Mouse (Mus musculus) thymus, adult 18-20 months (tissue): Measurements from ENCODE around the gene Serpinf2.
"Not testable (repeated sequence)": the region's sequence is repeated elsewhere in the genome, so short reads cannot be mapped to it uniquely, and the experiment has no call there.

Experiments used
- DNase-seq, 2 experiments: peaks; one replicate each; pipeline ENCODE4 v3.0.0; 2022; ENCODE audit warnings: mixed read lengths in 2 of 2

The Serpinf2 gene

DNA sequence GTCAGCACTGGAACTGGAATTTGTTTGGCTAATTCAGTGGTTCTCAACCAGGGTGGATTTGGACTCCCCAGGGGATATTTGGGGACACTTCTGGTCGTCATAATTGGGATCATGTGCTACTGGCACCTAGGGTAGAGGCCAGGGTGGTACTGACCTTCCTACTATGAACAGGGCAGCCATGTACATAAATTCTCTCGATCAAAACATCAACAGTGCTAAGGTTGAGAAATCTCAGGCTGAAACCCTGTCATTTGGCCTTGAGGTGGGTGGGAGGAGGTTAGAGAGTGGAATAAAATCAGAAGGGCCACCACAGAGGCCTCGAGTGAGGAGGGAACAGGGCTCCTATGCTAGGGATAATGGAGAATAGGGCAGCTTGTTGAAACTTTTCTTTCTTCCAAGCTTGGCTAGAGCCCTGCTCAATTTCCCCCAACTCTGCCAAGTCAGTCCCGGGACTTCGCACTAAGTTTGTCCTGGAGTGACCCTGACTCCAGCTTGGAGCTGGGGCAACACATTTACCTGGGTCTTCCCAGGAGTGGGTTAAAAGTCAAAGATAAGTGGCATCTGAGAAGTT, 19.8 kb upstream of the Serpinf2 start:
- peak in 1 of 2 experiments; percentile 22 for DNase-seq

DNA sequence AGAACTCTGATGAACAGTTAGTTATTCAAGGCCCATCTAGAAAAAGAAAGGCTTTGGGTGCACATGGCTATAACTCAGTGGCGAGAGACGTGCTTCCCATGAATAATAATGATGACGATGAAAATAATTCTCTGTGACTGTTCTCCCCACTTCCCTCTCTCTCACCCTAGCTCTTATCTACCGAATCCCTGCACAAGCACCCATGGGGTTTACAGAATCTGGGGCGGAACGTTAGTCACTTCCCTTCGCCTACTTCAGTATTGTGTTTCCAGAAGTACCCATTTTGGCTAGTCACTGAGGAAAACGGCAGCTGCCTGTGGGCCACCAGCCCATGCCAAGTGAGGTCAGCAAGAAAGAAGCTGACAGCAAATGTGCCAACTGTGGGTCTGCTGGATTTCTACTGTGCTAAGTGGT, 19.2 kb upstream of the Serpinf2 start:
- peak in 1 of 2 experiments; percentile 40 for DNase-seq

DNA sequence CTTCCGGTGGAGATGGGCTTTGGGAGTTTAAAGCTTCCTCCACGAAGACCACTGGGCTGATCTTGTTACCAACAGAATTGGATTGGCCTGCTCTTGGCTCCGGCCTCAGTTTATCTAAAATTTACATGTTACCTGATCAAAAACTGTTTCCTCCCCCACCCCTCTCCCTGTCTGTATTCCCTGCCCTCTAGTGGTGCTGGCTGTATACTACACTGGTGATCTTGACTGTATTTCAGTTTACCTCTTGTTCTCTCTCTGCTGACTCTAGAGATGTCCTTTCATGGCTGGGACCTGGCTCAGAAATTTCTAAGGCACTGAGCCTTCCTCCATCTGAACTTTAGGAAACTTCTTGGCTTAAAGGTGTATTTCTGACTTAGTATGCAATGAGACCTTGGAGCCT, 18.8 kb upstream of the Serpinf2 start:
- peak in 1 of 2 experiments; percentile 31 for DNase-seq

DNA sequence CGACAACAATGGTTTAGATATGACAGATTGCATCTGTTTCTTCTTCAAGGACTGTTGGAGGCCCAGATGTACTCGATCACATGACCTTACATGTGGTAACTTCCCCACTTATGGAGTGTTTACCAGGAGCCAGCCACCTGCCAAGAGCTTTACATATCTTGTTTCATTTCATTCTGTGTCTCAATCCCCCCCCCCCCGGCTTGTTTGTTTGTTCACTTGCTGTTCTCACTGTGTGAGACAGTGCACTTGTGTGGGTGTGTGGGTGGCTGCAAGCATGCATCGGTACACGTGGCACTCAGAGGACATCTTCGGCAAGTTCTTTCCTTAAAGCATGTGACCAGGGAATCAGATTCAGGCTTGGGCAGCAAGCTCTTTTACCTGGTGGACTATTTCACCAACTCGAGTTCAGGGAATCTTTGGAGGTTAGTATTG, 17.1 kb upstream of the Serpinf2 start:
- peak in 1 of 2 experiments; percentile 54 for DNase-seq

DNA sequence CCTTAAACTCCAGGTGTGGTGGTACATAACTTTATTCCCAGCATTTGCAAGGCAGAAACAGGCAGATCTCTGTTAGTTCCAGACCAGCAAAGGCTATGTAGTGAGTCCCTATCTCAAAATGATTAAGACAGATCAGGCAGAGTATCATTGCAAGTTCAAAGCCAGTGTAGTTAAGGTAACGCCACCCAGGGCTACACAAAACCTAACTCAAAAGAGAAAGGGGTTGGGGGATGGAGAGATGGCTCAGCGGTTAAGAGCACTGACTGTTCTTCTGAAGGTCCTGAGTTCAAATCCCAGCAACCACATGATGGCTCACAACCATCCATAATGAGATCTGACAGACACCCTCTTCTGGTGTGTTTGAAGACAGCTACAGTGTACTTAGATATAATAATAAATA, 16.6 kb upstream of the Serpinf2 start:
- not testable (repeated sequence) for DNase-seq

DNA sequence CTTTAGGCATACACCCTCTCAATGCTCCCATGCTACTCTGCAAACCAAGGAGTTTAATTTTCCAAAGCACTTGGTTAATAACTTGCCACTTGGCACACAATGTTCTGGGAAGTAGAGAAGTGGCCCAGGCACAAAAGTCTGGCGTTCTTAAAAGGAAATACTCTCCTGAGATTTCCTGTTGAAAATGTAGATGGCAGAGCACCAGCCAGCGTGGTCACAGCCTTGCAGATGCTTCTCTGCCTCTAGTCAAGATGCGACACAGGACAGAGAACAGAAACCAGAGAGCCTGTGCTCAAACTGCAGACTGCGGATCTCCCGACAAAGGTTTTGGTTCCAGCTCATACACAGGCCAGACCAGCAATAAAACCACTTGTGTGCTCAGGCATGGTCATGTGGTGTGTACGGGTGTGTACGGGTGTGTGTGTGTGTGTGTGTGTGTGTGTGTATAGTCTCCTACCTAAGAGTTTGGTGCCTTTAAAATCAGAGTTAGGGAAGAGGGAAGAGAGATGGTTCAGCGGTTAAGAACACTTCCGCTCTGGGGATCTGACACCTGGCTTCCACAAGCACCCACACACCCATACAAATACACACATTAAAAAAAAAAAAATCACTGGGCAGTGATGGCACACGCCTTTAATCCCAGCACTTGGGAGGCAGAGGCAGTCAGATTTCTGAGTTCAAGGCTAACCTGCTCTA, 15.8 kb upstream of the Serpinf2 start:
- peak in 1 of 2 experiments; percentile 26 for DNase-seq

DNA sequence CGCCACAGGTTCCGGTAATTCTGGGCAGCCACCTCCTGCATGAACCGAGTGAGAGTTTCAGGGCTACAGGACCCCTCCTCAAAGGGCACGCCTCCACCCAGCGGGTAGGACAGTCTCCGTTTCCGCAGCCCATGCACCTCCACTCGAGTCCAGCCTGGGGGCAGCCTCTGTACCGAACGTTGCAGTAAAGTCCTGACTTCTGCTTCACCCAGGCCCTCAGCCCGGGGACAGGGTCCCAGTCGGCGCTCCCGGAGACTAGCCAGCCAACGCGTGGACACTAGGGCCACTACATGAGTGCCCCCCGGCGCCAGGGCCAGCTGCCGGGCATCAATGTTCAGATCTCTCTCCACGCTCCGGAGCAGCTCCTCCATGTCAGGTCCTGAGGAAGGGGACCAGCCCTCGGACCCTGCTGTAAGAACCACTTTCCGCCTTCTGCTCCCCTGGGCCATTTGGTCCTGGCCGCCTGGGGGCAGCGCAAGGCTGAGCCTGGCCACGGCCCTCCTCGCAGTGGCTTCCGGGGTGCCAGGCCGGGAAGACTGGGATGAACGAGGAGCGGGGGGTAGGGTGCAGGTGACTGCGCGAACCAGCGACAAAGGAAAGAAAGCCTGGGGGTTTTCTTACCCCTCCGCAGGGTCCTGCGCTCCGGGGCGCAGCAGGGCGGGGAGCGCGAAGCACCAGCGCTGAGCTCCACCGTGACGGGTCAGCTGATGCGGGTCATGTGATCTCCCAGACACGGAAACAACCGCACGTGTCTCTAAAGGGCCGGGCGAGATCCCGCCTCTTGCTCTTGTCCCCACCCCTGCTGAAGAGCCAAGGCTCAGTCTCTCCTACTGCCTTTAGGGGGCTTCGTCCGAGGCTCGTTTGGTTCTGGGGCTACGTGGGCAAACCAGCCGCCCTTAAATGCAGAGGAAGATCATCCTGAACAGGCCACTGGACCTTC, 14.9 kb upstream of the Serpinf2 start, which contains the start of gene Wdr81:
Wdr81 (minus strand) TSS at position 727 of the 940 bp plus-strand sequence.
- peak; percentile 83 to 90 for DNase-seq

DNA sequence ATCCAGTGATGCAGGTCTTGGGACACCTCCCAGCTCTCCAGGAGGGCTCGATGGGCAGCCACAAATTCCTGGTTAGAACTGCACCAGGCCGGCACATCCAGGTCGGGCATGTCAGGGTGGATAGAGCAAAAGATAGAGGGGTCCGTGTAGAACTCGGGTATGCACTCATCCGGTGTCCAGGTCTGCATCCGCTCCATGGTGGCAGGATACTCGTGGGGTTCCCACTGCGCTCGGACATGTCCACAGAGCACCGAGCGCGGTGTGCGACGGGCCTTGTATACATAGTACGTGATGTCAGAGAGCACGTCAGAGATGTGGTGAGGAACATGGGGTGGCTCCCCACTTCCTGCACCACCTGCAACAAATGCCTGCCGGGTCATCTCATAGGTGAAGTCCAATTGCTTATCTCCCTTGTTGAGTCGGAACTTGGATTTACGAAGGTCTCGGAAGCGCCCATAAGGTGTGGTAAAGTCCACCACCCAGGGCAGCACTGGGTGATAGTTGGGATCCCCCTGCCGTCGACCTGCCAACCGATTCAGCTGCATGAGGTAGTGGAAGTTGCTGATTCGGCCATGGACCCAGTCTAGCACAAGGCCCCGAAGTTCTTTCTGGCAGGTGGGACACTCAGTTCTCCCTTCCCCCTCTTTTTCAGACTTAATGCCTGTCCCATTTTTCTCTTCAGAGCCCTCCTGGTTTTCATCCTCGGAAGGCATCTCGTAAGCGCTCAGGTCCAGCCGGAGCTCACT, 13.6 kb upstream of the Serpinf2 start:
- DNase-seq, result peak in 1 of 2 experiments; percentile 7

DNA sequence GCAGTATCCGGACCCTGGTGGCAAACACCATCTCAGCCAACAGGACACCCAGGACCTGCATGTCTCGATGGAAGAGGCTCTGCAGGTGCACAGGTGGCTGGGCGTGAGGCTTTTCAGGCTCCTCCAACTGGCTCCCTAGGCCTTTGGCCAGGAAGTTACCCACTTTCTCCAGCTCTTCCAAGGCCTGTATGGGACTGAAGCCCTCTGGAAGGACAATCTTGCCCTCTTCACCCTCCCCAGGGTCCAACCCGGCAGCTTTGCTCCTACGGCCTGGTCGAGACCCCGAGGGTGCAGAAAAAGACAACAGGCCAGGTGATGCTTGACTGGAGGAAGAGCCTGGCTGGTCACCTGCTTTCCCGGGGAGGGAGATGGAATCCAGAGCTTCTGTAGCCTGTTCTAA, 12.7 kb upstream of the Serpinf2 start:
- peak in 1 of 2 experiments; percentile 5 for DNase-seq

DNA sequence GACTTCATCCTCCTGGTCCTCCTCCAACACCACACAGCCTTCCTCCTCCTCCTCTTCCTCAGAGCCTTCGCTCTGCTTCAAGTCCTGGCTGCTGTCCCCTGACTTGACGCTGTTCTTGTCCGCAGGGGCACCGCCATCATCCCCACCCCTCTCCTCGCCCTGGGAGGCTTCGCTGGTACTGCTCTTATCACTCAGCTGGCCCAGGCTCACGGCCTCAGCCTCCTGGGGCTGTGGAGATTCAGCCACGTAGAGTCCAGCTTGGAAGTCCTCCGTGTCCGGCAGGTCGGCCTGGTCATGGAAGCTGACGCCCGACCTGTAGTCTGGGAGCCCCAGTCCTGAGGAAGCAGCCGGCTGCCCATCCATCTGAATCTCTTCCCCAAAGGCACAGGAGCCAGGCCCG, 11.5 kb upstream of the Serpinf2 start:
- peak in 1 of 2 experiments; percentile 4 for DNase-seq

DNA sequence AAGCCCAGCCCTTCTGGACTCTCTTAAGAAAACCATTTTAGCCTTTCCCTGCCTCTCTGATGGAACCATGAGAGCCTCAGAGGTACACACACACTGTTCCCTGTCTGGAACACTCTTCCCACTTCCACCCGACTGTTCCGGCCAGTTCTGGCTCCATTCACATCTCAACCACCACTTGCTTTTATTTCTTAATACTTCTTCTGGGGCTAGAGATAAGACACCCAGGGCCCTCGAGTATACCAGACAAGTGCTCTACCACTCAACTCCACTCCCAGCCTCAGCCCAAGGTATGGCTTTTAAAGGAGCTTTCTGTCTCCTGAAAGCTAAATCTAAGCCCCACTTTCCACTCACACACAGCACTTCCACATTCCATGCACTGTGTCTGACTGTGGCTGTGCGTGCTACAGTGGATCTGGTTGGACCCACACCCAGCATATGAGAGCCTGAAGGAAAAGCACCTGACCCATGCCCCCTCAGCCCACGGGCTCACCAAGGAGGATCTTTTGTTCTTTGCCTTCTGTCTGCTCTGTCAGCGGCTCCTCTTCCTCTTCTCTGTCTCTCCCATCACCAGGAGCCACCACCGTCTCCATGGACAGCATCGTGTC, 11.0 kb upstream of the Serpinf2 start:
- DNase-seq, result no peak

DNA sequence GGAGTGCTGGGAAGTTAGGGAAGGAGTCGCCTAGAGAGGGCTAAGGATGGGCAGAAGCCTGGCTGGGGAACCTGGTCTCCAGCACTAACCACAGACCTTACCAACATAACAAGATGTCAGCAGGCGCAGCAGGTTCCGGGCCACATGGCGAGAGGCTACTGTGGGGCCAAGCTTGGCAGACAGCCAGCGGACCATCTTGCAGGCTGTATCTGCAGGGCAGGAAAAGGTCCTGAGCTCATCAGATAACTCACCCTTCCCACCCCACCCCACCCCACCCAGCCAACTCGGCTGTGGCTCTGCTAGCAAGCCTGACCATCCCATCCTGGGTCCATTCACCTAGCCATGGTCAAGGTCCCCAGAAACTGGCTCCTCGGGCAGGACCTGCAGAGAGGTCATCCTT, 10.3 kb upstream of the Serpinf2 start:
- no peak for DNase-seq

DNA sequence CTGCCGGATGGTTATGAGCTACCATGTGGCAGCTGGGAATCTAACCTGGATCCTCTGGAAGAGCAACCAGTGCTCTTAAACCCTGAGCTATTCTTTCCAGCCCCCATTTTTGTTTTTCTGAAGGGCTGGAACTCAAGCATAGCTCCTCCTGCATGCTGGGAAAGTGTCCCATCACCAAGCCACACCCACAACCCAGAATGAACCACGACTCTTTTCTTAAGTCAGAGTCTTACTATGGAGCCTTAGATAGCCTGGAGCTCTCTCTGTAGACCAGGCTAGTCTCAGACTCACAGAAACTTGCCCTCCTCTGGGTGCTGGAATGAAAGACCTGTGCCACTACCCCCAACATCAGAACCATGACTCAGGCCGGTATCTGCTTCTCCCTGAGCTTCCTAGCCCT, 9.2 kb upstream of the Serpinf2 start:
- no peak for DNase-seq

DNA sequence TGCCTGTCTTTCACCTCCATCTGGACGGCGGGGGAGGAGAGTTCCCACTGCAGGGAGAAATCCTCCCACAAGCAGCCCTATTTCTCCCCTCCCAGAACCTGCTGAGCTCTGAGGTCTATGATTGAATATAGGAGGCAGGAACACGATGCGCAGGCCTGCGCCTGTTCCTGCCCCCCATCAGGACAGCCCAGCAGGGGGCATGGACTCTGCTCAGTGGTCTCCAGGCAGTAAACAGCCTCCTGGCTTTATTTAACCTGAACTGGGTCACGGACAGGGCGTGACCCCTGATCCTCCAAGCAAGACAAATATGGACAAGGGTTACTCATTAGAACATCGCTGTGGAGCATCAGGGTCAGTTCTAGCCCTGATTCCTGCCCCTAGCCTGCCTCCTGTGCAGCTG, 4.3 kb upstream of the Serpinf2 start:
- DNase-seq, result no peak

DNA sequence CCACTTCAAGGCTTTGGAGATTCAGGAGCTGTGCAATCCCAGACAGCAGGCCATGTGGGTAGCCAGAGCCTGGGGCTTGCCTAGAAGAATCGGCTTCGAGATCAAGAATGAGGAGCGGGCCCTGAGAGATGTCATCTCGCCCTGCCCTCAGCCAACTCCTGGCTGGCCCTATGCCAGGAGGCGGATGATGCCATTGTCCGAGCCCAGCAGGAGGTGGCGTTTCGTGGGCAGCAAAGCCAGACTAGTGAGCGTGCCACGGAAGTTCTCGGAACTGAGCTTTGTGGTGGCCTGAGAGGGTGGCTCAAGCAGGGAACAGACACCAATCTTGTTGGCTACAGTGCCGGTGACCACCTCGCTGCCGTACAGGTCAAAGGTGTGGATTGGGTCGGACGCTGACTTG, 2.2 kb upstream of the Serpinf2 start:
- no peak for DNase-seq

DNA sequence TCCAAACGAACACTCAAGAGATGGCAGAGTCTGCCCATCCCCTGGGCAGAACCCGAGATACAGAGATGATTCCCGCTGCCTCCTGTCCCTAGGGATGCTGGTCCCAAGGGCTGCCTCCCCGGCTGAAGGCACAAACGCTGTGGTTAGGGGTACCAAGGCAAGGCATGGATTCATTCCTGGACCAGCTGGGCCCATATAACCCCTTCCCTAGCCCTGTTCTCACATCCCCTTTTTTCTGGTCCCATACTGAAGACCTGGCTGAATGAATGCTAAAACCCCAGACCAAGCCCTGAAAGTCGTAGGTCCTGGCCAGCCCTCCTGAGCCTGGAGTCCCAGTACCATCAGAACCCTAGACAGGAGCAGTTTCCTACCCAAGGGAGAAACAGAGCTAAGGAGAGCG, 1.6 kb upstream of the Serpinf2 start:
- DNase-seq, result no peak

DNA sequence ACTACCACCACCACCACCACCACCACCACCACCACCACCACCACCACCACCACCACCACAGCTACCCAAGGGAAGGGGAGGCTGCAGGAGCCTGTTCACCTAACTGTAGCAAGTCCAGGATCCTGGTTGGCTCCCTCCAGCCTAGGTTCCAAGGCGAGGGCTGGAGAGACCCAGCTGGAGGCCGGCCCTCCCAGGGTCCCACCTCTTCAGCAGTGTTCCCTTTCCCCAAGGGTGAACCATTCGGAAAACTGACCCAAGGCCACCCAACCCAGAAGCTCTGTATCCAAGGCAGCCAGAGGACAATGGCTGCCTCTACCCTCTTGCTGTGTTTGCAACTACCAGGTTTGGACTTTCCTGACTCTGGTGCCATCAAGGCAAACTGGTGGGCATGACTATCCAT, 560 bp upstream of the Serpinf2 start:
- no peak for DNase-seq

DNA sequence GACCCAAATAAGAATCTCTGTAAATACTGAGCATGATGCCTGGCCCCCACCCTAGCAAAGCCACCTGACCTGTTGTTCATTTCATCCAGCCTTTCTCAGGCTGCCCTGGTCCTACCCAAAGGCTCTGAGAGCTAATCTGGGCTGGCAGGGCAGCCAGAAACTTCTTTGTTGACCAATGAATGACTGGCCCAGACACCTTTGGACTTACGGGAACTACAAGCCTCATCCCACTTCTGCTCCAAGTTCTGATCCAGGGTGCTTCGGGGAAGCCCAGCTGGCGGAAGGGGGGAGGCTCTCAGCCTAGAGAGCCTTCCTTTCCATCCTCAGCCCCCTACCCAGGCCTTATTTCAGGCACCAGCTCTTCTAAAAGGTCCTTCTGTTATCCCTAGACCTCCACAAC, 587 bp downstream of the Serpinf2 start:
- no peak for DNase-seq

DNA sequence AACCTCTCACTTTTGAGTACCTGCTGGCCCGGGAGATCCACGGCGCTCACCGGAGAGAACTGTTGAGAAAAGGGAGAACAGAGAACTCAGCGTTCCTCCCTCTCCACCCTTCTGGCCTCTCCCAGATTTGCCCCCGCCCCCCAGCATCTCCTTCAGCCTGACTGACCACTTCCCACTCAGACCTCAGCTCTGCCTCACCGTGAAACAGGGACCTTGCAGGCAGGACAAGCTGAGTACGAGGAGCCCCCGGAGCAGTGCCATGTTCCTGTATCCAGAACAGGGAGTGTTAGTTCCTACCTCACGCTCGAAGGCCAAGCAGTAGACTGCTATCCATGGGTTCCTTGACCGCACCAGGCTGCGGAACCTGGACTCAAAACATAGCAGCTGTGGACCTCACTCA, 1.2 kb downstream of the Serpinf2 start:
- no peak for DNase-seq

DNA sequence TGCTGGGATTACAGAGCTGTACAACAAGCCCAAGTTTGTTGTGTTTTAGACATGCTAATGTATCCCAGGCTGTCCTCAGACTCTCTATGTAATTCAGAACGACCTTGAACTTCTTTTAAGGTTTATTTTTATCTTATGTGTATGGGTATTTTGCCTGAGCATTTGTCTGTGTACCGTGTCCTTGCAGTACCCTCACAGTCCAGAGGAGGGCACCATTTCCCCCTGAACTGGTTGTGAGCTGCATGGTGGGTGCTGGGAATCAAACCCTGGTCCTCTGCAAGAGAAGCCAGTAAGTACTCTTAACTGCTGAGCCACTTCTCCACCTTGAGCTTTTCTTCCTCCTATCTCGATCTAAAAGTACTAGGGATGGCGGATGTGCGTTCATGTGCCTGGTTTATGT, 5.3 kb downstream of the Serpinf2 start:
- DNase-seq, result no peak

DNA sequence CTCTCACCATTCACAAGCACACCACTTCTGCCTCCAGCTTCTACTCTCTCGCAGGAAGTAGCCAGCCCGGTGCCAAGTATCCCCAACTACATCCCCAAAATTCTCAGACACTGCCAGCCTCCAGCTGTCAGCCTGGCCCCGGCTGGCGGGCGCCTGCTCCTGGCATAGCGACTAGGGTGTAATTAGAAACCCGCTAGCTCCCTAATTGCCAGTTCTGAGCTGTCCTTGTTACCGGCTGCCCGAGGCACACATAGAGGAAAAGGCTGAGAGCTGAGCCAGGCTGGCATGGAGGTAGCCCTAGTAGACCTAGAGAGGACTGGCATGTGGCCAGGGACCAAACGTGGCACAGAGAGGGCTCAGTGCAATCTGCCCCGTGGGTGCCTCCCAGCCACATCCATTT, 8.1 kb downstream of the Serpinf2 start:
- no peak for DNase-seq

DNA sequence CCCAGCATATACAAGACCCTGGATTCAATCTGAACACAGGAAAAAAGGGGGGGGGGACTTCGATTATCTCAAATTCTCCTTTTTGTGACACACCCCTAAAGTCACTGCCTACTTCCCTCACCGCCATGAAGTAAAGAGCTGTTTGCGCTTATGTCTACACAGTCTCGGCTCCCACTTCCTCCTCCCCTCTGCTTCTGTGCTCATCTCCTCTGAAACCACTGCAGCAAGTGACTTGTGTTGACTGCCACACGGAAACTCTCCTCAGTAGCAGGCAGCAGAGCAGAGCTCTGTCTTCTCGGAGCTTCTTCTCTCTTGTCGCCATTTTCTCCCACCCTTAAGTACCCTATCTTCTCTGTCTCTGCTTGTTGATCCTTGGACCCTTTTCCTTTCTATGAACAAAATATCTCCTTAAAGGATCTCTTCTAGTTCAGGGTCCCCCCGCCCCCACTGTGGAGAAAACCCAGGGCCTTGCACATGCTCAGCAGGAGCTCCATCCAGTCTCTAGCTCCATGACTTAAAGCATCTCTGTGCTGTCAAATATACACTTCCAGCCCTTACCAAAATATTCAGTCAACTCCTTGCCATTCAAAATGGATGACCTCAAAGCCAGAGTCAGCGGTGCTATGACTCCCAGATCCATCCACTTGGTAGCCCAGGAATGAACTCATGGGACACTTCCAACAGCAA, 10.2 kb downstream of the Serpinf2 start:
- DNase-seq, result peak in 1 of 2 experiments; percentile 60
